Mouse (Mus musculus): ENCODE measurements at regions not wholly inside any gene's neighbourhood (a gene's known extent, or its start where the extent isn't known, plus 50 kb on each side); places are given as distances from the start of the nearest gene placed in this dataset.
A peak's percentile ranks its signal among the peaks of the same experiment; 100 is the strongest.

GRCm38 (mm10) chr13:53807791-53808525, 247.5 kb downstream of the Drd1 start:
- DNase-seq (ENCODE audit: inconsistent age in 2 of 2, low spot score in 1 of 2) = no peak

DNA sequence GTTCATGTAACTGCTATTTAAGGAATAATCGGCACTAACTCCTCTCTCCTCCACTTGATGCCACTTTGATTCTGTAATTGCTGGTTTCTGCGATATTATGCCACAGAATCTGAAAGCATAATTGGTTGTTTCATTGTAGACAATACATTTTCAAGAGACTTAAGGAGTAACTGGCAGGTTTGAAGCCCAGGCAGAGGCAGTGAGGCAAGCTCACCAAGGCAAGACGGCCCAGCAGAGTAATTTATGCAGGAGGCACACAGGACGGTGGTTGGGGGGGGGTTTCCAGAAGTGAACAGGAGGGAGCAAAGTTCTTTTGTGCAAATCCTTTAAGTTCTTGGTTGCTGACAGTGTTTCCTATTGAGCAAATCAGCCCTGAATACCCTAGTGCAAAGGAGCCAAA, 249.6 kb downstream of the Drd1 start:
- no peak for DNase-seq (ENCODE audit: inconsistent age in 2 of 2, low spot score in 1 of 2)

- no peak for DNase-seq (ENCODE audit: inconsistent age in 2 of 2, low spot score in 1 of 2)
Observed at GRCm38 (mm10) chr13:53800978-53801377, 254.5 kb downstream of the Drd1 start.

- DNase-seq (ENCODE audit: inconsistent age in 2 of 2, low spot score in 1 of 2) = no peak
Observed at GRCm38 (mm10) chr13:53788809-53789208, 266.7 kb downstream of the Drd1 start.

GRCm38 (mm10) chr13:53783492-53783891, 272.0 kb downstream of the Drd1 start:
- DNase-seq (ENCODE audit: inconsistent age in 2 of 2, low spot score in 1 of 2) = peak; percentile 50 to 87

- peak in 1 of 2 experiments; percentile 47 for DNase-seq (ENCODE audit: inconsistent age in 2 of 2, low spot score in 1 of 2)
Observed at GRCm38 (mm10) chr13:53779150-53779549, 276.4 kb downstream of the Drd1 start.

DNA sequence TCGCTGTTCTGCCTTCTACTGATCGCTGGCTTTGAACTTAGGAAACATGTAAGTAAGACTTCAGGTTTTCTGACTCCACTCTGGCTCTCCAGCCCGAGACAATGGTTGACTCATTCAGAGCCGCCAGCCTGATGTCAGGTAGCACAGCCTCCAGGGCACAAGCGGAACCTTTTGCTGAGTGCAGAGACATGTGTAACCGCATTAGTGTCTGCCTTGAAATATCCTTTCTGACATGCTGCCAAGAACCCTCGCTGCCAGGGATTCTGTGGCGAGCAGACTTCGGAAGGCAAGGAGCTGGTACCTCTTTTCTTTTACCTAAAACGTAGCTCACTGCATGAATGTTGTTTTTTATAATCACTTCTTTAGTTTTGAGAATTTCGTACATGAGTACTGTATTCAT, 279.1 kb downstream of the Drd1 start:
- DNase-seq (ENCODE audit: inconsistent age in 2 of 2, low spot score in 1 of 2) = peak; percentile 15 to 43

- DNase-seq (ENCODE audit: inconsistent age in 2 of 2, low spot score in 1 of 2) = peak; percentile 9 to 68
Observed at GRCm38 (mm10) chr13:53775687-53776086, 279.8 kb downstream of the Drd1 start.

DNA sequence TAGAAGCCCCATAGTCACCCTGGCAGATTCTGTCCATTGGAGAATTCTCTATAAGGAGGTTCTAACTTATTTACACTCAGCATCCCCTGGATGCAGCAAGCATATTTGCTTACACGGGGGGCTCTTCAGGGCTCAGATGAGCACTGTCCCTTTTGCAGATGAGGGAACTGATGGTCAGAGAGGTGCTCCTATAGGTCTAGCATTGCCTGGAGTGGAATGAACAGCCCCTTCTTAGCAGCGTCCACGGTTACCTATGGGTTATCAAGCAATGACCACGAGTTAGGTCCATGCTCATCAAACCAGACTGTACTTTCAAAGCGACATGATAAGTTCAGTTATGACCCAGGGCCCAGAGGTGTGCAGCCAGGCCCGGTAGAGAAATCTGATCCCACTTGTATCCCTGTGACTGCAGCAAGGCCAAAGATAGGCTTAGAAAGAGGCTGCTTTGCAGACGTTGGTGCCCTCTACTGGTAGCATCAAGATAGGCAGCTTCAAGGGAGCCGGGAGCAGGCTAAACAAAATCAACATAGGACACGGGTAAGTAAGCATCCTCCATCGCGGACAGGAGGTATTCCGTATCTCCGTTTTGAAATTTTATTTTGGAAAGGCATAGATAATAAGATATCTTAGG, 290.8 kb downstream of the Drd1 start:
- peak; percentile 38 to 87 for DNase-seq (ENCODE audit: inconsistent age in 2 of 2, low spot score in 1 of 2)

GRCm38 (mm10) chr13:53757576-53758237, 284.8 kb upstream of the Msx2 start:
- DNase-seq (ENCODE audit: inconsistent age in 2 of 2, low spot score in 1 of 2) = no peak

- DNase-seq (ENCODE audit: inconsistent age in 2 of 2, low spot score in 1 of 2) = no peak
Observed at GRCm38 (mm10) chr13:53756970-53757530, 284.2 kb upstream of the Msx2 start.

DNA sequence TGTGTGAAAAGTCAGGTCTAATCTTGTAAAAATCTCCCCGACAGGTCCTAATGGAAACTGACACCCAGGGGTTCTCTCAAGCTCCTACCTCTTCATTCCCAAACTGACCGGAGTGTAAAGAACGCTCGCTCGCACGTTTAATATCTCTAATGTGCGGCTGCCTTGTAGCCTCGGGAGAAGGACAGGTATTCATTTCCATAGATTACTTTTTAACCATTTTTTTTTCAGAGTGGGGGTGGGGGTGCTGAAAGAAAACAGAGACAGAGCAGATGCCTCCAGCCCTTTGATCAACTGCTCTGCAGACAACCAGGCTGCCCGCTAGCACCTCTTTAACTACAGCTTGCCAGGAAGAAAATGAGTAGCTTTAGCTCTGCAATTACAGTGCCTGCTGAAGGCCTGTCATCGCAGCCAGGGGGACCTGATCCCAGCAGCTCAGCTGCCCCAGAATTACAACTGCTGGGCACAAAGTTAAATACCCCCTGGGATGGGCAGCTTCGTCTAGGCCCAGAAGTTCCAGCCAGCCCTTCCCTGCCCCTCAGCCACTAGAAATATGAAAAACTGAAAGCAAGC, 282.3 kb upstream of the Msx2 start:
- no peak for DNase-seq (ENCODE audit: inconsistent age in 2 of 2, low spot score in 1 of 2)

DNA sequence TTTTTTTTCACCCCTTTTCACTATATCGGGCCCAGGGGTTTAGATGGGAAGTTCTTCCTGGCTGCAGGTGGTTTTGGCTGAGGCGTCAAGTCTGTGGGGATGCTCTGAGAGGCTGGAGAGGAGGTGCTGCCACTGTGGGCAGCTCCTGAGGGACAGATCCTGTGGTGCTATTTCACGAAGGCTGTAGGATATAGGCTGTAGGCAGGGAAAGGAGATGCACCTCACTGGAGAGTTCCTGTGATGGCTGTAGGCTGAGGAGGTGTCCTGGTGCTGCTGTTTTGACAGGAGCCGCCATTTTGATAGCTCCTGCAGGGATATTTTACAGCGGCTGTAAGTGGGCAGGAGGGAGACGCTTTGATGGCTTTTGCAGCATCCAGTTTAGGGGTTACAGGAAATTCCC, 280.2 kb upstream of the Msx2 start:
- DNase-seq (ENCODE audit: inconsistent age in 2 of 2, low spot score in 1 of 2) = no peak

DNA sequence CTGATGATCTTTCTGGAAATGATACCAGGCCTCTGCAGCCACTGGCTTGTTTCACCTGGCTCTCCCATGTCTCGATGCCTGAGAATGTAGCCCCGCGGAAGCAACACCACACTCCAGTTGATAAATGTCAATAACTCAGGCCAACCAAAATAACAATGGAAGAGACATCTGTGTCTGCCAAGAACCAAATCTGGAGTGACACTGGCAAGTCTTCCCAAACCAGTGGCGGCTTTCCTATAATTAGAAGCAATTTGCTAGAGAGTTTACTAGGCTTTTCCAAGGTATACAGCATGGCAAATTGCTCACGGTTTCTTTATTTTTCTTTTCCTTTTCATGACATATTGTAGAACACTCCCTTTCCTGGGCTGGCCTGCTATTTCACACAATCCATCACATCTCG, 268.1 kb upstream of the Msx2 start:
- no peak for DNase-seq (ENCODE audit: inconsistent age in 2 of 2, low spot score in 1 of 2)

GRCm38 (mm10) chr13:53739127-53739526, 266.3 kb upstream of the Msx2 start:
- no peak for DNase-seq (ENCODE audit: inconsistent age in 2 of 2, low spot score in 1 of 2)

- DNase-seq (ENCODE audit: inconsistent age in 2 of 2, low spot score in 1 of 2) = peak; percentile 8 to 49
Observed at GRCm38 (mm10) chr13:53734944-53735343, 262.1 kb upstream of the Msx2 start.

GRCm38 (mm10) chr13:53730259-53730902, 257.5 kb upstream of the Msx2 start:
- DNase-seq (ENCODE audit: inconsistent age in 2 of 2, low spot score in 1 of 2) = no peak

DNA sequence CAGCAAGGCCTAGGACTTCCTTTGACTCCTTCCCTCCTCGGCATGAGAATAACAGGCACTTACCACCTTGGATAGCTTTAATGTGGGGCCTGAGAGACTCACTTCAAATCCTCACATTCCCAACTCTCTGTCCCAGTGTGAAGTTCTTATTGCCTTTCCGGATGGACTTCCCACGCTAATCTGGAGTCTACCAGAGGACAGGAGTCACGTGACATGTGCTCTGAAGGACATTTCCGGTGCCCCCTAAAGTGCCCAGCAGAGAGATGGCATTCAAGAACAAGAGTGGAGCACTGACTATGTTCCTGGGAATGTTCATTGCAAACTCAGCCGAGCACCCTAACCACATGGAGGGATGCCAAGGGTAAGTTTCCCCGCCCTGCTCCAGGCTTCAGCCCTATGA, 257.0 kb upstream of the Msx2 start:
- DNase-seq (ENCODE audit: inconsistent age in 2 of 2, low spot score in 1 of 2) = no peak

DNA sequence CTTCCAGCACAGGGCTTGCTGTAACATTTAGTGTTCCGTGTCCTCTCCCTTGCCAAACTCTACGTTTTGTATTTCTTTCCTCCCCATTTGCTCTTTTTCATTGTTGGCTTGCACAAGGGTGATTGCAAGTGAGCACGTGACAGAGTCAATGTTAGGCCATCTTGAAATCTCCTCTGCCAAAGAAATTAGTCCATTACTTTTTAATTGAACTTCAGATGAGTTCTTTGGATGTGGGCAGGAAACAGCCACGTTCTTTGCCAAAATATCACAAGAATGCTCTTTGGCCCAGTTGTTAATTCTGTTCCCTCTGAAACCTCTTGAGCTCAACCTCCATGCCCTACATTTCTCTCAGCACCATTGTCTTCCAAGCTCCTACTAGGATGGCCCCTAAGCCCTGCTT, 253.2 kb upstream of the Msx2 start:
- DNase-seq (ENCODE audit: inconsistent age in 2 of 2, low spot score in 1 of 2) = no peak

- no peak for DNase-seq (ENCODE audit: inconsistent age in 2 of 2, low spot score in 1 of 2)
Observed at GRCm38 (mm10) chr13:53722881-53723280, 250.0 kb upstream of the Msx2 start.

- no peak for DNase-seq (ENCODE audit: inconsistent age in 2 of 2, low spot score in 1 of 2)
Observed at GRCm38 (mm10) chr13:53721038-53721463, 248.2 kb upstream of the Msx2 start.

Data from adrenal gland, adult (tissue).